ENCODE assay signal across 27 mouse cellular contexts in the genomic region with DNA sequence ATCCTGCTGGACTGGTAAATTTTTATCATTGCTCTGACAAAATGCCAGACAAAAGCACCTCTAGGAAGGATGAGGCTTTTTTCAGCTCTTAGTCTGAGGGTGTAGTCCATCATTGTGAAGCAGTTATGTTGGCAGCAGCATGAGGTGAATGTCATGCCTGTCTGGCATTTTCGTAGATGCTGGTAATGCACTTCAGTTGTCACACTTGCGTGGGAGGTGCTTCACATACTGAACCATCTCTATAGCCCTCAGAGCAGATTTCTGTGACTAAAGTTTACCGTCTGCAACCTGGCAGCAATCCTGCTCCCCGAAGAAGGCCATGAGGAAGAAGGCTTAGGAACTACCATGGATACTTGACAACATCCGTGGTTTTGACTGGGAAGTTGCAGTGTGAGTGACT.
DNase-seq lines count a peak whose midpoint lies in the region; TF ChIP-seq lines count a peak whose summit lies in the region.
"Had no signal": no experiment of that assay in that cellular context is flagged by ENCODE, and none has a peak within 500 bp of the region (broad histone marks: within the 10 kb centered on the region; RNA-seq: fewer than 3 reads in every experiment).

No protein-coding gene starts in this region.

- no peak overlapping the region for H3K9ac ChIP-seq in heart, adult 2 months (ENCODE audit: low read depth, low read length)
- H3K9ac ChIP-seq: embryonic facial prominence, embryonic 13.5 days; forebrain, embryonic 12.5 days; forebrain, embryonic 15.5 days; heart, embryonic 13.5 days; hindbrain, embryonic 14.5 days had no signal

- TF ChIP-seq CTCF in heart, adult 2 months (IDR thresholded peaks at IDR 0.05): no peak

- H3K79me2 ChIP-seq in heart, adult 2 months (replicated peaks; ENCODE audit: control insufficient read depth, insufficient read depth, low read length): no peaks in the 10 kb centered on the region

- TF ChIP-seq EP300 in heart, adult 2 months (IDR thresholded peaks at IDR 0.05; ENCODE audit: insufficient read depth, low read depth, low read length): no peak

- intact Hi-C loops in left cerebral cortex, postnatal 14 days (cut with DNase I): no loop called here
- intact Hi-C loops in left cerebral cortex, postnatal 10 days (cut with DNase I): no loop called here
- intact Hi-C loops in heart, adult 2 months (cut with DNase I): no loop called here

- TF ChIP-seq POLR2A in heart, adult 2 months (IDR thresholded peaks at IDR 0.05; ENCODE audit: insufficient read depth, low read depth, low read length): no peak

- no peaks in the 10 kb centered on the region for H3K27me3 ChIP-seq in heart, adult 2 months (ENCODE audit: control insufficient read depth, insufficient read depth, low read length)
- H3K27me3 ChIP-seq: embryonic facial prominence, embryonic 13.5 days; forebrain, embryonic 12.5 days; forebrain, embryonic 15.5 days; heart, embryonic 13.5 days had no signal

- H3K4me1 ChIP-seq in heart, adult 2 months (ENCODE audit: control insufficient read depth, insufficient read depth, low read length): no peaks in the 10 kb centered on the region
- H3K4me1 ChIP-seq: embryonic facial prominence, embryonic 10.5 days; embryonic facial prominence, embryonic 13.5 days; forebrain, embryonic 12.5 days; forebrain, embryonic 15.5 days; heart, embryonic 10.5 days; heart, embryonic 13.5 days had no signal

- no peaks in the 10 kb centered on the region for H3K36me3 ChIP-seq in heart, adult 2 months (ENCODE audit: control insufficient read depth, insufficient read depth, low read length)
- H3K36me3 ChIP-seq: embryonic facial prominence, embryonic 10.5 days; embryonic facial prominence, embryonic 13.5 days; forebrain, embryonic 12.5 days; forebrain, embryonic 15.5 days; heart, embryonic 10.5 days; heart, embryonic 13.5 days had no signal

- WGBS in heart, adult 2 months: 68% methylated on average over 5 of the region's 5 CpGs

- peak; percentile 33 to 53 for DNase-seq in frontal cortex, adult 2 months (ENCODE audit: extremely low spot score in 1 of 2, low spot score in 1 of 2)
- DNase-seq in frontal cortex, postnatal 25 days (ENCODE audit: low spot score in 2 of 2): no peak
- peak; percentile 11 to 15 for DNase-seq in left cerebral cortex, postnatal 14 days (ENCODE audit: low spot score in 2 of 2)
- no peak for DNase-seq in left cerebral cortex, postnatal 10 days (ENCODE audit: extremely low spot score in 1 of 2, low spot score in 2 of 2)
- peak; percentile 24 to 25 for DNase-seq in right cerebral cortex, adult 2 months (ENCODE audit: low spot score in 2 of 2)
- DNase-seq in right cerebral cortex, postnatal 25 days: no peak
- no peak for DNase-seq in heart, adult 2 months
- DNase-seq: adrenal gland, adult 8-10 months; adrenal gland, postnatal 25 days; cerebellum, adult 11 months; cerebellum, adult 8-10 months; cerebellum, postnatal 10 days; cerebellum, postnatal 36 days; embryo, embryonic 11 days; gastrocnemius, postnatal 25 days; heart, adult 18-20 months; heart, postnatal 14 days; heart, postnatal 4 days had no signal

- H3K27ac ChIP-seq in heart, adult 2 months: no peak overlapping the region
- H3K27ac ChIP-seq: embryonic facial prominence, embryonic 10.5 days; embryonic facial prominence, embryonic 13.5 days; forebrain, embryonic 12.5 days; forebrain, embryonic 15.5 days; heart, embryonic 10.5 days; heart, embryonic 13.5 days; hindbrain, embryonic 14.5 days; hindbrain, postnatal 0 days had no signal

- H3K4me3 ChIP-seq in heart, adult 2 months: no peak overlapping the region
- H3K4me3 ChIP-seq: embryonic facial prominence, embryonic 10.5 days; embryonic facial prominence, embryonic 13.5 days; erythroblast, embryonic 14.5 days; forebrain, embryonic 12.5 days; forebrain, embryonic 15.5 days; heart, embryonic 10.5 days; heart, embryonic 13.5 days had no signal

Comparison
In these comparisons a context has a peak if more than half of its experiments do, and no peak if none do; other contexts are left out.
1. DNase-seq: peak in frontal cortex, adult 2 months (2 of 2), left cerebral cortex, postnatal 14 days (2 of 2) and right cerebral cortex, adult 2 months (2 of 2); none in frontal cortex, postnatal 25 days (0 of 2), left cerebral cortex, postnatal 10 days (0 of 2), right cerebral cortex, postnatal 25 days (single experiment) and heart, adult 2 months (0 of 2).